Mouse (Mus musculus): ENCODE data around the gene Rab17. TPM values are rescaled to one million over a fixed set of nuclear protein-coding genes. Genes with fewer than 3 reads are reported as not detected.

Gene Rab17
- polyA plus RNA-seq, 1 experiment = 0.02 TPM

DNA sequence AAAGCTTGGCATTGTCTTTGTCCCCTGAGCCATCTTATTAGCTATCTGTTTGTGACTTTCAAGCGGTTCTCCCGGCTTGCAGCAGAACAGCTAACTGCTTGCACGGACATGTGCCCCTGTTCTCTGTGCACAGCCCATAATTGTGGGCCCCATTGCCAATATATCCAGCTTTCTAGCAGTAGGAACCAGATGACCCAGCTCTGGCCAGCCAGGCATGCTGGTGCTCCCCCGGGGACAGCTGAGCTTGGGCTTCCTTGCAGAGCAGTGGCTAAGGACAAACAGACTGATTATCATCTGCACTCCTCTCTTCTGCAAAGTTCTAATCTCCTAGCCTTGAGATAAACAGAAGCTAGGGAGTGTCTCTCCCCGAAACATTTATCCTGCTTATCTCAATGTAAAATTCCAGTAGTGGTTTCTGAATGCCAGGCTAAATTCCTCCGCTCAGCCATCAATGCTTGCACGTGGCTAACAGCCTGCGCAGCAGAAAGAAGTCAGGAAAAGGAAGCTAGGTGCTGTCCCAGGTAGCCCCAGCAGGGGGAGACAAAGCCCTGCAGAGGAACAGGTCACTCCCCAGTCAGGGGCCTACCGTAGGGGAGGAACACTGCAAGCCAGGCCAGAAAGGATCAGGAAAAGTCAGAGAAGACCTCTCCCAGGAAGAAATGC lies 3.6 kb upstream of the Rab17 start:
- Histone ChIP-seq H3K79me3 (ENCODE audit: low read depth) (no peaks in the 10 kb centered on the region), H3K27me3 (ENCODE audit: control insufficient read depth, insufficient read depth, insufficient read length) (no peaks in the 10 kb centered on the region), H3K4me3 (ENCODE audit: insufficient read depth, poor library complexity, severe bottlenecking) (no peak overlapping the region), H3K36me3 (ENCODE audit: control insufficient read depth, insufficient read depth) (no peaks in the 10 kb centered on the region), H3K79me2 (ENCODE audit: control insufficient read depth, insufficient read depth) (no peaks in the 10 kb centered on the region), H3ac (ENCODE audit: control insufficient read depth, insufficient read length, low read depth) (peak overlapping the region; percentile 10)
- TF ChIP-seq MYOG (IDR thresholded peaks at IDR 0.05; ENCODE audit: control insufficient read depth, extremely low read depth, insufficient read length) = no peak
- no peak for TF ChIP-seq FOSL1 (IDR thresholded peaks at IDR 0.05; ENCODE audit: insufficient read depth, low read length, poor library complexity, severe bottlenecking)
- no peak for TF ChIP-seq USF1 (IDR thresholded peaks at IDR 0.05; ENCODE audit: low read depth)
- peak; percentile 82 for TF ChIP-seq CTCF (IDR thresholded peaks at IDR 0.05; ENCODE audit: control insufficient read depth, insufficient read depth, insufficient read length)
- TF ChIP-seq CEBPB (IDR thresholded peaks at IDR 0.05; ENCODE audit: low read depth) = no peak
- TF ChIP-seq MYOD1 (IDR thresholded peaks at IDR 0.05; ENCODE audit: control insufficient read depth, insufficient read length, low read depth) = no peak
- TF ChIP-seq MAX (IDR thresholded peaks at IDR 0.05) = peak; percentile 82

DNA sequence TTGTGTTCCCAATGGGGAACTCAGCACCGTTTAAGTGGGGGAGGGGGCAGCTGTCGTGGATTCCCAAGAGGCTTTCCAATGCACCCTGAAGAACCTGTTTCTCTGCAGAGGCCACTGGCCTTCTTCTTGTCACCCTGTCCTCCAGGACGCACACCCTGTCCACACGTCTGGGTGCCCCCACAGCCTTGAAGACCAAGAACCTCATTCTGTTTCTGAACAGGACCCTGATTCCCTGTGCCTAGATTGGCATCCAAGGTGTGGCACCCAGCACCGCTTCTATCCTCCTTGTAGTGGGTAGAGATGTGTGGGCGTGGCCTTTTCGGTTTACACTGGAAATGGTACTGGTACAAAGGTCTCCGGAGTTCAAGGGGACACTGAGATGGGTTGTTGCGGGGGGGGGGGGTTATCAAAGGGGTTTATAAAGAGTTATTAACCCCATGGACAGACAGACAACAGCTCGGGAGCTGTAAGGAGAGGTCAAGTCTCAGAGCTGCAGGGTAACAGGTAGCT lies 475 bp upstream of the Rab17 start:
- H3K4me3 ChIP-seq (ENCODE audit: insufficient read depth, poor library complexity, severe bottlenecking) = no peak overlapping the region
- no peaks in the 10 kb centered on the region for H3K27me3 ChIP-seq (ENCODE audit: control insufficient read depth, insufficient read depth, insufficient read length)
- no peaks in the 10 kb centered on the region for H3K79me3 ChIP-seq (ENCODE audit: low read depth)
- TF ChIP-seq MYOD1 (IDR thresholded peaks at IDR 0.05; ENCODE audit: control insufficient read depth, insufficient read length, low read depth) = no peak
- TF ChIP-seq MYOG (IDR thresholded peaks at IDR 0.05; ENCODE audit: control insufficient read depth, extremely low read depth, insufficient read length) = no peak
- no peak for TF ChIP-seq CTCF (IDR thresholded peaks at IDR 0.05; ENCODE audit: control insufficient read depth, insufficient read depth, insufficient read length)
- no peak for TF ChIP-seq USF1 (IDR thresholded peaks at IDR 0.05; ENCODE audit: low read depth)
- TF ChIP-seq CEBPB (IDR thresholded peaks at IDR 0.05; ENCODE audit: low read depth) = no peak
- no peak for TF ChIP-seq MAX (IDR thresholded peaks at IDR 0.05)
- no peak for TF ChIP-seq FOSL1 (IDR thresholded peaks at IDR 0.05; ENCODE audit: insufficient read depth, low read length, poor library complexity, severe bottlenecking)
- H3ac ChIP-seq (ENCODE audit: control insufficient read depth, insufficient read length, low read depth) = no peak overlapping the region
- no peaks in the 10 kb centered on the region for H3K36me3 ChIP-seq (ENCODE audit: control insufficient read depth, insufficient read depth)
- no peaks in the 10 kb centered on the region for H3K79me2 ChIP-seq (ENCODE audit: control insufficient read depth, insufficient read depth)

DNA sequence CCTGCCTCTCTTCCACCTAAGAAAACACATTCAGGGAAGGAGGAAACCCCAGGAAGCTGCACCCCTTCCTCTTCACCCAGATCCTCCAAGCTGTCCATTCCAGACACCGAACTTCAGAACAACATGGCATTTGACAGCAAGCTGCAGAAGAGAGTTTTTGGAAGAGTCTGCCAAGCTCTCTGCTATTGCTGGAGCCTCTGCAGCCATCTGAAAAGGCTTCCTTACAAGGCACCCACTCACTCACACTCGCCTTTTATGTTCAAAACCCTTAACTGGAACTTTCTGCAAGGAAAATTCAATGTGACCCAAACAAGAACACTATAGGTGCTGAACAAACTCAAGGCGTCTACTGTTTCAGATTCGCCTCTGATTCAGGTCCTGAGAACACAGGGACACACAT lies 812 bp downstream of the Rab17 start:
- H3K27me3 ChIP-seq (ENCODE audit: control insufficient read depth, insufficient read depth, insufficient read length) = no peaks in the 10 kb centered on the region
- H3K79me3 ChIP-seq (ENCODE audit: low read depth) = no peaks in the 10 kb centered on the region
- H3ac ChIP-seq (ENCODE audit: control insufficient read depth, insufficient read length, low read depth) = no peak overlapping the region
- TF ChIP-seq CTCF (IDR thresholded peaks at IDR 0.05; ENCODE audit: control insufficient read depth, insufficient read depth, insufficient read length) (no peak), MAX (IDR thresholded peaks at IDR 0.05) (no peak), MYOD1 (IDR thresholded peaks at IDR 0.05; ENCODE audit: control insufficient read depth, insufficient read length, low read depth) (no peak), MYOG (IDR thresholded peaks at IDR 0.05; ENCODE audit: control insufficient read depth, extremely low read depth, insufficient read length) (no peak), USF1 (IDR thresholded peaks at IDR 0.05; ENCODE audit: low read depth) (no peak), FOSL1 (IDR thresholded peaks at IDR 0.05; ENCODE audit: insufficient read depth, low read length, poor library complexity, severe bottlenecking) (no peak), CEBPB (IDR thresholded peaks at IDR 0.05; ENCODE audit: low read depth) (no peak)
- no peak overlapping the region for H3K4me3 ChIP-seq (ENCODE audit: insufficient read depth, poor library complexity, severe bottlenecking)
- no peaks in the 10 kb centered on the region for H3K36me3 ChIP-seq (ENCODE audit: control insufficient read depth, insufficient read depth)
- H3K79me2 ChIP-seq (ENCODE audit: control insufficient read depth, insufficient read depth) = no peaks in the 10 kb centered on the region

DNA sequence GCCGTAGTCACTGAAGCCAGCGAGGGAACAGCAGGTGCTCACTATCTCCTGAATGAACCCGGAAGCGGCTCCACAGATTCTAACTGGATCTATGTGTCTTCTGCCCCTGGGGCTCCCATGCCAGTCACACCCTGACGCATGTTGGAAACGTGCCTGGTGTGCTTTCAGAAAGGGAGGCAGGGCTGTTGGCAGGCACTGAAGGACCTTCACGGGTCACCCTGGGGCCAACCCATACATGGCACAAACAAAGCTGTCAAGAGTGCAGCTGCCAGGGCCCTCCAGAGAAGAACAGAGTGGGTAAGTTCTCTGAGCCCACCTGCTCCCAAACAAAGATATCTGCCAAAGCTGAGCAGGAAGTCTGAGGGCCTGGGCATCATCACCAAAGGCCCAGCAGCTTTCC lies 1.9 kb downstream of the Rab17 start:
- Histone ChIP-seq H3K79me3 (ENCODE audit: low read depth) (no peaks in the 10 kb centered on the region), H3K27me3 (ENCODE audit: control insufficient read depth, insufficient read depth, insufficient read length) (no peaks in the 10 kb centered on the region), H3K79me2 (ENCODE audit: control insufficient read depth, insufficient read depth) (no peaks in the 10 kb centered on the region), H3K4me3 (ENCODE audit: insufficient read depth, poor library complexity, severe bottlenecking) (no peak overlapping the region), H3K36me3 (ENCODE audit: control insufficient read depth, insufficient read depth) (no peaks in the 10 kb centered on the region), H3ac (ENCODE audit: control insufficient read depth, insufficient read length, low read depth) (no peak overlapping the region)
- TF ChIP-seq CTCF (IDR thresholded peaks at IDR 0.05; ENCODE audit: control insufficient read depth, insufficient read depth, insufficient read length) (no peak), CEBPB (IDR thresholded peaks at IDR 0.05; ENCODE audit: low read depth) (no peak), MYOG (IDR thresholded peaks at IDR 0.05; ENCODE audit: control insufficient read depth, extremely low read depth, insufficient read length) (no peak), MYOD1 (IDR thresholded peaks at IDR 0.05; ENCODE audit: control insufficient read depth, insufficient read length, low read depth) (no peak), FOSL1 (IDR thresholded peaks at IDR 0.05; ENCODE audit: insufficient read depth, low read length, poor library complexity, severe bottlenecking) (no peak), USF1 (IDR thresholded peaks at IDR 0.05; ENCODE audit: low read depth) (no peak), MAX (IDR thresholded peaks at IDR 0.05) (no peak)

DNA sequence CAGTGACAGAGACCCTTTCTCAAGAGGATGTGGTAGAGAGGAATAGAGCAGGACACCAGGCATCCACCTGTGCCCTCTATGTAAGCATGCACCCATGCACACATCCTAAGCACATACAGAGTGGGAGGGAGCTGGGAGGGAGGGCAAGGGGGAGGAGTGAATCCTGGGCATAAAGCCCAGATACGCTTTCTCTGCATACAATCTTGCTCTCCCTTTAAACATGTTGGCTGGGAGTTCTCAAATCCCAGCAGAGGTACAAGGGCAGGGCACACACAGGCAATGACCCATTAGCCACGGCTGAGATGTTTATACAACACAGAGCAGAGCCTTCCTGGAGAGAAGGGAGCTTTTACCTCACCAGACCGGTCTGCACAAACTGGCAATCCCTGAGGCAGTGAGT lies 6.5 kb downstream of the Rab17 start:
- TF ChIP-seq CTCF (IDR thresholded peaks at IDR 0.05; ENCODE audit: control insufficient read depth, insufficient read depth, insufficient read length) (no peak), FOSL1 (IDR thresholded peaks at IDR 0.05; ENCODE audit: insufficient read depth, low read length, poor library complexity, severe bottlenecking) (no peak), USF1 (IDR thresholded peaks at IDR 0.05; ENCODE audit: low read depth) (no peak), MYOD1 (IDR thresholded peaks at IDR 0.05; ENCODE audit: control insufficient read depth, insufficient read length, low read depth) (no peak), MYOG (IDR thresholded peaks at IDR 0.05; ENCODE audit: control insufficient read depth, extremely low read depth, insufficient read length) (no peak), CEBPB (IDR thresholded peaks at IDR 0.05; ENCODE audit: low read depth) (no peak), MAX (IDR thresholded peaks at IDR 0.05) (no peak)
- Histone ChIP-seq H3K79me2 (ENCODE audit: control insufficient read depth, insufficient read depth) (no peaks in the 10 kb centered on the region), H3K36me3 (ENCODE audit: control insufficient read depth, insufficient read depth) (no peaks in the 10 kb centered on the region), H3ac (ENCODE audit: control insufficient read depth, insufficient read length, low read depth) (no peak overlapping the region), H3K79me3 (ENCODE audit: low read depth) (no peaks in the 10 kb centered on the region), H3K4me3 (ENCODE audit: insufficient read depth, poor library complexity, severe bottlenecking) (no peak overlapping the region), H3K27me3 (ENCODE audit: control insufficient read depth, insufficient read depth, insufficient read length) (peaks cover 29% of the 10 kb centered on the region)
